Mouse (Mus musculus): ENCODE results near the gene Fancc. TPM values are rescaled to one million over a fixed set of nuclear protein-coding genes. Genes with fewer than 3 reads are reported as not detected.
"Not testable (repeated sequence)": the region's sequence is repeated elsewhere in the genome, so short reads cannot be mapped to it uniquely, and the experiment has no call there.

The Fancc gene
- polyA plus RNA-seq, 1 experiment from 2014 or later, result 16.8 TPM

- DNase-seq (ENCODE audit: low spot score), result peak; percentile 44
Observed at GRCm38 (mm10) chr13:63321689-63322088, 175.4 kb downstream of the Fancc start.

- DNase-seq (ENCODE audit: low spot score), result no peak
Observed at GRCm38 (mm10) chr13:63319814-63320213, 177.3 kb downstream of the Fancc start.

- no peak for DNase-seq (ENCODE audit: low spot score)
Observed at GRCm38 (mm10) chr13:63317681-63318104, 179.4 kb downstream of the Fancc start.

GRCm38 (mm10) chr13:63316407-63316806 lies 180.7 kb downstream of the Fancc start:
- DNase-seq (ENCODE audit: low spot score), result no peak

- DNase-seq (ENCODE audit: low spot score), result no peak
Observed at GRCm38 (mm10) chr13:63315777-63316176, 181.3 kb downstream of the Fancc start.

GRCm38 (mm10) chr13:63315111-63315510 lies 182.0 kb downstream of the Fancc start:
- not testable (repeated sequence) for DNase-seq (ENCODE audit: low spot score)

- no peak for DNase-seq (ENCODE audit: low spot score)
Observed at GRCm38 (mm10) chr13:63314608-63314920, 182.5 kb downstream of the Fancc start.

GRCm38 (mm10) chr13:63313748-63314607 lies 183.1 kb downstream of the Fancc start:
- peak; percentile 33 for DNase-seq (ENCODE audit: low spot score)

- no peak for DNase-seq (ENCODE audit: low spot score)
Observed at GRCm38 (mm10) chr13:63313247-63313646, 183.8 kb downstream of the Fancc start.

GRCm38 (mm10) chr13:63311156-63311555 lies 185.9 kb downstream of the Fancc start:
- DNase-seq (ENCODE audit: low spot score), result no peak

GRCm38 (mm10) chr13:63309563-63309962 lies 187.5 kb downstream of the Fancc start:
- DNase-seq (ENCODE audit: low spot score), result no peak

GRCm38 (mm10) chr13:63306768-63307167 lies 190.3 kb downstream of the Fancc start:
- peak; percentile 61 for DNase-seq (ENCODE audit: low spot score)

- no peak for DNase-seq (ENCODE audit: low spot score)
Observed at GRCm38 (mm10) chr13:63305160-63306011, 191.7 kb downstream of the Fancc start.

- DNase-seq (ENCODE audit: low spot score), result no peak
Observed at GRCm38 (mm10) chr13:63304799-63305159, 192.3 kb downstream of the Fancc start.

GRCm38 (mm10) chr13:63304124-63304792 lies 192.8 kb downstream of the Fancc start:
- no peak for DNase-seq (ENCODE audit: low spot score)

- DNase-seq (ENCODE audit: low spot score), result no peak
Observed at GRCm38 (mm10) chr13:63302381-63302780, 194.7 kb downstream of the Fancc start.

GRCm38 (mm10) chr13:63301764-63302209 lies 195.3 kb downstream of the Fancc start:
- DNase-seq (ENCODE audit: low spot score), result no peak

GRCm38 (mm10) chr13:63300929-63301328 lies 196.1 kb downstream of the Fancc start:
- DNase-seq (ENCODE audit: low spot score), result no peak

- no peak for DNase-seq (ENCODE audit: low spot score)
Observed at GRCm38 (mm10) chr13:63298931-63299330, 198.1 kb downstream of the Fancc start.

GRCm38 (mm10) chr13:63297933-63298332 lies 199.1 kb downstream of the Fancc start:
- no peak for DNase-seq (ENCODE audit: low spot score)

GRCm38 (mm10) chr13:63297003-63297402 lies 200.1 kb downstream of the Fancc start:
- DNase-seq (ENCODE audit: low spot score), result no peak

GRCm38 (mm10) chr13:63296300-63296699 lies 200.8 kb downstream of the Fancc start:
- DNase-seq (ENCODE audit: low spot score), result no peak
